Mouse (Mus musculus): ENCODE results near the gene Tenm2.

GRCm38 (mm10) chr11:37153933-37154880 is 81.6 kb downstream of the Tenm2 start:
- TF ChIP-seq USF2 (conservative IDR thresholded peaks at IDR 0.05; ENCODE audit: low read depth, low read length) (no peak), CTCF (conservative IDR thresholded peaks at IDR 0.05 in 1 of 2, IDR thresholded peaks at IDR 0.05 in 1 of 2; ENCODE audit: low read depth in 2 of 2, low read length in 2 of 2) (no peak), ELF1 (IDR thresholded peaks at IDR 0.05; ENCODE audit: low read depth, low read length) (no peak), POLR2A (IDR thresholded peaks at IDR 0.05; ENCODE audit: low read depth, low read length) (no peak), EP300 (IDR thresholded peaks at IDR 0.05; ENCODE audit: low read length) (no peak), MXI1 (IDR thresholded peaks at IDR 0.05; ENCODE audit: low read depth, low read length) (no peak), GABPA (IDR thresholded peaks at IDR 0.05; ENCODE audit: insufficient replicate concordance, low read depth, low read length) (no peak), ZKSCAN1 (IDR thresholded peaks at IDR 0.05; ENCODE audit: borderline replicate concordance, low read depth, low read length) (no peak), KAT2A (IDR thresholded peaks at IDR 0.05; ENCODE audit: insufficient replicate concordance, low read length) (no peak)
